Mouse (Mus musculus) embryonic facial prominence, embryonic 11.5 days (tissue): ENCODE data around the gene Gstk1. TPM values are rescaled to one million over a fixed set of nuclear protein-coding genes. Genes with fewer than 3 reads are reported as not detected.

Experiments
- ATAC-seq: fragments of 200-750 bp; cut with Nextera tagmentation; replicated peaks from 2 replicates; pipeline ENCODE4 v1.8.0; 2017; ENCODE audit warnings: low read depth; ENCODE audit not compliant: insufficient number of reproducible peaks, low FRiP score, low TSS enrichment
- DNase-seq: peaks from one replicate; pipeline ENCODE4 v3.0.0-alpha.2; 2015; ENCODE audit warnings: low spot score
- H3K27ac ChIP-seq: fragments of 300-500 bp; sonication (generic); replicated peaks from 2 replicates; pipeline ENCODE4 v1.5.1; 2014; ENCODE audit warnings: mild to moderate bottlenecking, low read depth, low read length, control low read depth
- H3K27me3 ChIP-seq: fragments of 300-500 bp; sonication (generic); 2 replicates; pipeline ENCODE4 v1.6.1; 2014; ENCODE audit warnings: mild to moderate bottlenecking, low read length, moderate library complexity, mixed read lengths; ENCODE audit not compliant: control insufficient read depth, insufficient read depth
- H3K36me3 ChIP-seq: fragments of 300-500 bp; sonication (generic); replicated peaks from 2 replicates; pipeline ENCODE4 v1.6.1; 2014; ENCODE audit warnings: low read depth, mild to moderate bottlenecking, low read length, moderate library complexity, mixed read lengths; ENCODE audit not compliant: control insufficient read depth, insufficient read depth
- H3K4me1 ChIP-seq: fragments of 300-500 bp; sonication (generic); 2 replicates; pipeline ENCODE4 v1.6.1; 2014; ENCODE audit warnings: low read length, mixed read lengths; ENCODE audit not compliant: control insufficient read depth, insufficient read depth
- H3K4me2 ChIP-seq: fragments of 300-500 bp; sonication (generic); 2 replicates; pipeline ENCODE4 v1.6.1; 2014; ENCODE audit warnings: low read depth, mild to moderate bottlenecking, control low read depth, low read length, moderate library complexity
- H3K4me3 ChIP-seq: fragments of 300-500 bp; sonication (generic); 2 replicates; pipeline ENCODE4 v1.5.1; 2014; ENCODE audit warnings: low read depth, low read length, control low read depth
- H3K9ac ChIP-seq: fragments of 300-500 bp; sonication (generic); replicated peaks from 2 replicates; pipeline ENCODE4 v1.6.1; 2014; ENCODE audit warnings: mild to moderate bottlenecking, control low read depth, low read length
- H3K9me3 ChIP-seq: fragments of 300-500 bp; sonication (generic); replicated peaks from 2 replicates; pipeline ENCODE4 v1.6.1; 2016; ENCODE audit warnings: mild to moderate bottlenecking, low read length, inconsistent platforms, mixed read lengths; ENCODE audit not compliant: control insufficient read depth
- WGBS: fragments of 180-500 bp; shearing (Covaris S2); extraction: QIAGEN DNeasy Blood & Tissue Kit; methylation state at CpG from one replicate; pipeline ENCODE4 v1.1.7; 2014; 5-methylcytosine and 5-hydroxymethylcytosine counted together
- polyA plus RNA-seq: library from polyadenylated mRNA; unstranded; fragments of >200 nt; fragmentation: Nextera tagmentation; extraction: Ambion mirVana; gene quantifications from 2 replicates; pipeline ENCODE4 v1.2.1, GENCODE M21; 2014

Gene Gstk1
- polyA plus RNA-seq: 23.8 and 24.9 TPM in 2 replicates

GRCm38 (mm10) chr6:42245711-42246353 is at the start of gene Gstk1:
Gstk1 (plus strand) TSS chr6:42245935.
- ATAC-seq: peak; percentile 100
- Histone ChIP-seq H3K27ac (no peak within 1 kb of the TSS), H3K4me3 (peak within 1 kb of the TSS; percentile 45), H3K4me1 (no peaks in the 10 kb centered on the region), H3K36me3 (no peaks in the 10 kb centered on the region), H3K27me3 (no peaks in the 10 kb centered on the region), H3K9me3 (no peaks in the 10 kb centered on the region), H3K9ac (peak within 1 kb of the TSS; percentile 57), H3K4me2 (peak within 1 kb of the TSS; percentile 75)
- WGBS: 2% methylated on average over 28 of the region's 28 CpGs
- peak; percentile 87 for DNase-seq

DNA sequence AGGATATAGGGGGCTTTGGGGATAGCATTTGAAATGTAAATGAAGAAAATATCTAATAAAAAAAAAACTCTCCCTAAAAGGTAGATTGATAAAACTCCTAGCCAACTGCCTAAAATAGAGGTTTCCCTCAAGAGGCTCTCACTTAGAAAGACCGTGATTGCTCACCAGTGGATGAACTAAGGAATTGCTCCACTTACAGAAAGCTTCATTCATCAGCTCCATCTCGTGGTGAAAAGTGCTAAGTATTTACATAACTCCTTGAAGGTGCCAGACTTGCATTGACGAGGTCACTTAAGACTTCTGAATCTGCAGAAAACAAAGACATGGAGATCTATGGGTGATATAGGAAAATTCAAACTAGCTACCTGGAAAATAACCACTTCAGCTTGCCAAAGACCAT is 48.0 kb upstream of the Gstk1 start:
- ATAC-seq (no peak), DNase-seq (peak; percentile 5)
- Histone ChIP-seq H3K9me3 (no peaks in the 10 kb centered on the region), H3K27me3 (no peaks in the 10 kb centered on the region), H3K27ac (no peak overlapping the region), H3K4me3 (no peak overlapping the region), H3K4me2 (no peak overlapping the region), H3K4me1 (no peaks in the 10 kb centered on the region), H3K9ac (no peak overlapping the region), H3K36me3 (no peaks in the 10 kb centered on the region)
- WGBS: 48% methylated on average over 3 of the region's 3 CpGs

GRCm38 (mm10) chr6:42199498-42199897 is 46.2 kb upstream of the Gstk1 start:
- Histone ChIP-seq H3K9me3 (no peaks in the 10 kb centered on the region), H3K4me3 (no peak overlapping the region), H3K4me2 (no peak overlapping the region), H3K27me3 (no peaks in the 10 kb centered on the region), H3K36me3 (no peaks in the 10 kb centered on the region), H3K27ac (no peak overlapping the region), H3K9ac (no peak overlapping the region), H3K4me1 (no peaks in the 10 kb centered on the region)
- WGBS: 84% methylated on average over 1 of the region's 1 CpGs
- ATAC-seq (no peak), DNase-seq (no peak)

DNA sequence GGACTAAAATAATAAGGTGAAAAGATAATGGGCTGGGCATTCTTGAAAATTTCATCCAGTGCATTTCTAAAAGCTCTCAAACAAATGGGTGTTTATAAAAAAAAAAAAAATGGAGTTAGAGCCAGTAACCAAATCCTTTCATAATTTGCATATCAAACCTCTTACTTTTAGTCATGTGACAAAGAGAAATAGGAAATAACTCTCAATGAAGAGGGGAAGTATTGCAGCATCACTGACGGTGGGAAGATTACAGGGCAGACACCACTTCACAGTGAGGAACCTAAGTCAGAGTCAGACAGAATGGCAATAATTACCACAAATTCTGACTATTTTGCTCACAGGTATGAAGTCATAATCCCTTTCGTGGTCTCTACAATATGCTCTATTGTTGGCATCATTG is 30.7 kb upstream of the Gstk1 start, which contains the start of gene Tas2r144:
Gene Tas2r144 (plus strand): TSS at position 301 of the 400 bp plus-strand sequence.
- 76% methylated on average over 2 of the region's 2 CpGs for WGBS
- Histone ChIP-seq H3K4me1 (no peaks in the 10 kb centered on the region), H3K36me3 (no peaks in the 10 kb centered on the region), H3K9ac (no peak within 1 kb of the TSS), H3K9me3 (no peaks in the 10 kb centered on the region), H3K4me3 (no peak within 1 kb of the TSS), H3K27ac (no peak within 1 kb of the TSS), H3K27me3 (no peaks in the 10 kb centered on the region), H3K4me2 (no peak within 1 kb of the TSS)
- DNase-seq: no peak
- no peak for ATAC-seq

- H3K9me3 ChIP-seq: no peaks in the 10 kb centered on the region
- H3K4me2 ChIP-seq: no peak overlapping the region
- ATAC-seq (no peak), DNase-seq (no peak)
- 30% methylated on average over 3 of the region's 3 CpGs for WGBS
- no peak overlapping the region for H3K4me3 ChIP-seq
- no peaks in the 10 kb centered on the region for H3K36me3 ChIP-seq
- no peaks in the 10 kb centered on the region for H3K4me1 ChIP-seq
- H3K27ac ChIP-seq: no peak overlapping the region
- H3K27me3 ChIP-seq: no peaks in the 10 kb centered on the region
- H3K9ac ChIP-seq: no peak overlapping the region
These were observed 23.4 kb upstream of the Gstk1 start for GRCm38 (mm10) chr6:42222286-42222685.

DNA sequence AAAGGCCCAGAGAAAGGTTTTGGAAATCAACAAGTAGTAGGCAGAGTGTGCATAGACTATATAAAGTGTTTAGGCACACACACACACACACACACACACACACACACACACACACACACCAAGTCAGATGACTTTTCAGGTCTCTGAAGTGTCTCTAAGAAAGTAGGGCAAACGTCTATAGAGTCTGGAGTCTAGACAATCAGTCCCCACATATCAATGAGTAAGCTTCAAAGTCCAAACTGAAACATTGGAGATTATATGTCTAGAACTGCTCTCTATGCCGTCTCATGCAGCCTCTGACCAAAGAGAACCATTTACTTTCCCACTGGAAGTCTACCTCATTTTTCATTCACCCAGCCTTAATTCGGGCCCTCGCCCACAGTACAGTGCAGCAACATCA is 20.7 kb upstream of the Gstk1 start:
- WGBS: 77% methylated on average over 4 of the region's 4 CpGs
- no peak overlapping the region for H3K4me3 ChIP-seq
- no peak overlapping the region for H3K27ac ChIP-seq
- no peaks in the 10 kb centered on the region for H3K9me3 ChIP-seq
- no peak for ATAC-seq
- H3K27me3 ChIP-seq: no peaks in the 10 kb centered on the region
- H3K4me1 ChIP-seq: no peaks in the 10 kb centered on the region
- H3K9ac ChIP-seq: no peak overlapping the region
- no peaks in the 10 kb centered on the region for H3K36me3 ChIP-seq
- DNase-seq: no peak
- H3K4me2 ChIP-seq: no peak overlapping the region

GRCm38 (mm10) chr6:42227240-42228101 is 18.3 kb upstream of the Gstk1 start:
- ATAC-seq: no peak
- Histone ChIP-seq H3K4me1 (no peaks in the 10 kb centered on the region), H3K27me3 (no peaks in the 10 kb centered on the region), H3K36me3 (no peaks in the 10 kb centered on the region), H3K27ac (no peak overlapping the region), H3K4me3 (no peak overlapping the region), H3K4me2 (no peak overlapping the region), H3K9ac (no peak overlapping the region), H3K9me3 (no peaks in the 10 kb centered on the region)
- WGBS: 35% methylated on average over 17 of the region's 17 CpGs
- DNase-seq: peak; percentile 82

DNA sequence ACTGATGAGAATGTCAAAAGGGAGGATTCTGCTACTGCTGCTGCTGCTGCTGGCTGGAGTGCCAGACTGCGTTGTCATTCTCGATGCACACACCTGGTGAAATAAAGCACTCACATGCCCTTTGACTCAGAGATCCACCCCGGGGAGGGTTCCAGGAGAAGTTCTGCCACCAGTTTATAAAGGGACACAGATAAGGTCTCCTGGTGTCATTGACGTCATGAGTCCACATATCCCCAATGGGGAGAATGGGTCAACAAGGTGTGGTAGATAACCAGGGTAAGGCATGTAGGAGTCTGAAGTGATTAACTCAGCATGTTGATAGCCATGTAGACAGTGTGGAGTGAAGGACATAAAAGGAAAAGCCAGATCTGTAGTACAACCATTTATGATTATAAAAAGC is 16.1 kb upstream of the Gstk1 start:
- H3K9ac ChIP-seq: no peak overlapping the region
- H3K27ac ChIP-seq: no peak overlapping the region
- ATAC-seq (no peak), DNase-seq (no peak)
- H3K36me3 ChIP-seq: no peaks in the 10 kb centered on the region
- WGBS: 80% methylated on average over 4 of the region's 4 CpGs
- no peaks in the 10 kb centered on the region for H3K27me3 ChIP-seq
- H3K4me2 ChIP-seq: no peak overlapping the region
- no peak overlapping the region for H3K4me3 ChIP-seq
- H3K4me1 ChIP-seq: no peaks in the 10 kb centered on the region
- no peaks in the 10 kb centered on the region for H3K9me3 ChIP-seq
